Comparison of ENCODE assay signal across 8 mouse cellular contexts in the genomic region with DNA sequence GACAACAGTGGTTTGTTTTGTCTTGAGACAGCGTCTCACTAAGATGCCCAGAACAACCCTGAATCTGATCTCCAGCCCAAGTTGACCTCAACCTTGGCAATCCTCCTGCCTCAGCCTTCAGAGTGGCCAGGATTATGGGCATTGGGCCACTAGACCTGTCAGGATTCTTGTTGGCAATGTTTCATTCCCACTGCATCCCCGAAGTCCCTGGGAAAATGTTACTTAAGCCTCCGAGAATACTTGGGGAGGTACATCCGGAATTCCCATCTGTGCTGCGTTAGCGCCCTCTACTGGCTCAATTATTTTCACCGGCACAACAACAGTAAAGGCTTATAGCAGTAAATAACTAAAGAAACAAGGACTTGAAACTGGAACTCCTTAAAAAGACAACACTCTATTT.
DNase-seq lines count a peak whose midpoint lies in the region; ATAC-seq and TF ChIP-seq lines count a peak whose summit lies in the region.

No protein-coding gene starts in this region.

- H3K27ac ChIP-seq in layer of hippocampus, adult 2 months = no peak overlapping the region

- DNase-seq in ZHBTc4 (ENCODE audit: low read depth, low spot score) = peak; percentile 82
- DNase-seq in cerebellum, postnatal 4 days (ENCODE audit: low spot score in 2 of 2) = peak; percentile 63 to 76
- peak; percentile 28 for DNase-seq in gastrocnemius, postnatal 25 days
- peak; percentile 85 to 88 for DNase-seq in layer of hippocampus, adult 2 months (ENCODE audit: low spot score in 2 of 2)
- DNase-seq in lung, postnatal 10 days = peak; percentile 85
- peak; percentile 16 to 61 for DNase-seq in spleen, postnatal 10 days (ENCODE audit: low spot score in 2 of 2)

- no peaks in the 10 kb centered on the region for H3K4me1 ChIP-seq in E14TG2a.4 (replicated peaks; ENCODE audit: low read depth, low read length)

- no peak overlapping the region for H3K4me3 ChIP-seq in E14TG2a.4 (replicated peaks; ENCODE audit: low read length)
- no peak overlapping the region for H3K4me3 ChIP-seq in layer of hippocampus, adult 2 months

- no peaks in the 10 kb centered on the region for H3K27me3 ChIP-seq in E14TG2a.4 (ENCODE audit: insufficient read depth, low read length)

- H3K9me3 ChIP-seq in E14TG2a.4 (ENCODE audit: low read length) = no peaks in the 10 kb centered on the region

- ATAC-seq in monocyte, adult 5-6 weeks (replicated peaks; ENCODE audit: insufficient number of reproducible peaks, low FRiP score, low TSS enrichment, poor library complexity, severe bottlenecking) = no peak

- TF ChIP-seq CTCF in E14TG2a.4 (conservative IDR thresholded peaks at IDR 0.05; ENCODE audit: low read length) = peak; percentile 72
- TF ChIP-seq CTCF in layer of hippocampus, adult 2 months (conservative IDR thresholded peaks at IDR 0.05) = peak; percentile 91

- no peaks in the 10 kb centered on the region for H3K36me3 ChIP-seq in E14TG2a.4 (ENCODE audit: insufficient read depth, low read length)

Comparison
In these comparisons a context has a peak if more than half of its experiments do, and no peak if none do; other contexts are left out.
1. DNase-seq: peak in every context shown above with its lines; median percentile 86 in layer of hippocampus, adult 2 months; 85 in lung, postnatal 10 days; 82 in ZHBTc4; 70 in cerebellum, postnatal 4 days; 38 in spleen, postnatal 10 days; 28 in gastrocnemius, postnatal 25 days.